Mouse (Mus musculus) liver, embryonic 15.5 days (tissue): ENCODE results near the gene Rtn4rl1. TPM values are rescaled to one million over a fixed set of nuclear protein-coding genes. Genes with fewer than 3 reads are reported as not detected.

ENCODE experiments used
- ATAC-seq: fragments of 200-750 bp; cut with Nextera tagmentation; 2 replicates; pipeline ENCODE4 v1.8.0; 2017; ENCODE audit warnings: moderate number of reproducible peaks, mild to moderate bottlenecking, moderate library complexity; ENCODE audit not compliant: insufficient read depth
- H3K27ac ChIP-seq: fragments of 300-500 bp; sonication (generic); replicated peaks from 2 replicates; pipeline ENCODE4 v1.5.1; 2015; ENCODE audit warnings: mild to moderate bottlenecking, inconsistent platforms
- H3K27me3 ChIP-seq: fragments of 300-500 bp; sonication (generic); 2 replicates; pipeline ENCODE4 v1.6.1; 2015; ENCODE audit warnings: mild to moderate bottlenecking, inconsistent platforms
- H3K36me3 ChIP-seq: fragments of 300-500 bp; sonication (generic); replicated peaks from 2 replicates; pipeline ENCODE4 v1.6.1; 2015; ENCODE audit warnings: moderate library complexity, mild to moderate bottlenecking, inconsistent platforms
- H3K4me1 ChIP-seq: fragments of 300-500 bp; sonication (generic); replicated peaks from 2 replicates; pipeline ENCODE4 v1.6.1; 2015; ENCODE audit warnings: inconsistent platforms
- H3K4me2 ChIP-seq: fragments of 300-500 bp; sonication (generic); 2 replicates; pipeline ENCODE4 v1.6.1; 2015; ENCODE audit warnings: moderate library complexity, mild to moderate bottlenecking, inconsistent platforms
- H3K4me3 ChIP-seq: fragments of 300-500 bp; sonication (generic); replicated peaks from 2 replicates; pipeline ENCODE4 v1.5.1; 2015; ENCODE audit warnings: mild to moderate bottlenecking, inconsistent platforms
- H3K9ac ChIP-seq: fragments of 300-500 bp; sonication (generic); 2 replicates; pipeline ENCODE4 v1.6.1; 2015; ENCODE audit warnings: moderate library complexity, mild to moderate bottlenecking, inconsistent platforms
- H3K9me3 ChIP-seq: fragments of 300-500 bp; sonication (generic); replicated peaks from 2 replicates; pipeline ENCODE4 v1.6.1; 2016; ENCODE audit warnings: inconsistent platforms
- WGBS: fragments of 180-500 bp; shearing (Covaris S2); methylation state at CpG from one replicate; pipeline ENCODE4 v1.1.7; 2015; ENCODE audit warnings: mixed read lengths; ENCODE audit not compliant: insufficient replicate concordance; 5-methylcytosine and 5-hydroxymethylcytosine counted together
- polyA plus RNA-seq: library from polyadenylated mRNA; unstranded; fragments of >200 nt; fragmentation: Nextera tagmentation; extraction: Ambion mirVana; gene quantifications from 2 replicates; pipeline ENCODE4 v1.2.1, GENCODE M21; 2015

The Rtn4rl1 gene
- polyA plus RNA-seq, 1 experiment from 2014 or later = 0.88 TPM

DNA sequence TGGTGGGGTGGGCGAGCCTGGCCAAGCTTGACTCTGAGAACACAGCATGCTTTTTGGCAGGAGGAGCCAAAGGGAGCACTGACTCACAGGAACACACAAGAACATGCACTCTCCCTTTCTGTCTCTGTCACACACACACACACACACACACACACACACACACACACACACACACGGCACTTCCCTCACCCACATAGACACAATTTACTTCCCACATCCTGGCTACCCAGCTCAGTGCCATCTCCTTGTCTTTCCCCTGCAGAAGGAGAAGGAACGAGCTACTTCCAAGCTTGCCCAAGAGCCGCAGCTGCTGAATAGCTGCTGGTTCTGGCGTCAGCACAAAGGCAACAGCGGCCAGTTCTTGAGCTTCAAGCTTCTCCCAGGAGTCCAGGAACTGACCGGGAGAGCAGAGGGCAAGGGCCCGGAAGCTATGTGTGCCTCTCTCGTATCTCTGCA, 74.3 kb downstream of the Rtn4rl1 start:
- Histone ChIP-seq H3K4me1 (peaks cover 47% of the 10 kb centered on the region), H3K27ac (no peak overlapping the region; the same call in 1 of the 2 replicates), H3K9me3 (no peaks in the 10 kb centered on the region), H3K27me3 (no peaks in the 10 kb centered on the region), H3K4me2 (no peak overlapping the region), H3K9ac (no peak overlapping the region), H3K36me3 (no peaks in the 10 kb centered on the region), H3K4me3 (no peak overlapping the region)
- ATAC-seq = no peak
- 45% methylated on average over 9 of the region's 9 CpGs for WGBS

DNA sequence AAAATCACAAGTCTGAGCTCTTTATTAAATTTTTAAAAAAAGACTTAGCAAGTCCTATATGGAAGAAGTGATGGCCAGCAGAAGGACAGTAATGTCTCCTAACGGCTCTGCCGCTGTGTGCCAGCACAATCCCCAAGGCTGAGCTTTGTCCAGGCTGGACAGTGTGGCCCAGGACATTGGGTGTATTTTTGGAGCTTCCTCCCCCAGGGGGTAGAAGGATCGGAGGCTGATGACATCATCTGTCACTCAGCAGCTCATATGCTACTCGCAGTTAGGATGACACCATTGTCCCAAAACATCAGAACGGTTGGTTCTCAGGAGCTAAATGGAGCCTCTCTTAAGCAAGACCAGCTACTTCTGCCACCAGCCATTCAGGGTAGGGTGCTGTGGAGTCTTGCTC, 74.9 kb downstream of the Rtn4rl1 start:
- 0 out of 2 replicates have a peak, but pooled peaks cover 6% of the 10 kb centered on the region for H3K27me3 ChIP-seq
- H3K4me2 ChIP-seq = no peak overlapping the region
- ATAC-seq = no peak
- H3K4me1 ChIP-seq = peaks cover 45% of the 10 kb centered on the region
- H3K9ac ChIP-seq = no peak overlapping the region
- WGBS = 64% methylated on average over 5 of the region's 5 CpGs
- no peak overlapping the region; the same call in 1 of the 2 replicates for H3K27ac ChIP-seq
- no peak overlapping the region for H3K4me3 ChIP-seq
- H3K9me3 ChIP-seq = no peaks in the 10 kb centered on the region
- no peaks in the 10 kb centered on the region for H3K36me3 ChIP-seq

DNA sequence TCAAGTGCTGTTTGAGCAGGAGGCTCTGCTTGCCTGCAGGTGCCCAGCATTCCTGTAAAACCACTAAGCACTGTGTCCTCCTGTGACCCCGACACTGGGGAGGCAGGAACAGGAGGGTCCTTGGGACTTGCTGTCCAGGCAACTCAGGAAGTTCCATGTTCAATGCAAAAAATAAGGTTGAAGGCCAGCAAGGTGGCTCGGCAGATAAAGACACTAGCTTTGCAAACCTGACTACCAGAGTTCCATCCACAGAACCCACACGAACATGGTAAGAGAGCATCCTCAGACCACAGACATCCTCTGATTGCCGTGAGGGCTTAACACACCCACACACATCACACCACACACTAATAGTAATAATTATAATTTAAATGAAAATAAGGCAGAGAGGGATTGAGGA, 75.6 kb downstream of the Rtn4rl1 start:
- Histone ChIP-seq H3K27me3 (0 out of 2 replicates have a peak, but pooled peaks cover 10% of the 10 kb centered on the region), H3K4me2 (peak overlapping the region; percentile 50), H3K27ac (0 out of 2 replicates have a peak overlapping the region, but pooled peaks have one; percentile 76), H3K36me3 (no peaks in the 10 kb centered on the region), H3K4me1 (peaks cover 45% of the 10 kb centered on the region), H3K4me3 (no peak overlapping the region), H3K9ac (no peak overlapping the region), H3K9me3 (no peaks in the 10 kb centered on the region)
- 21% methylated on average over 4 of the region's 4 CpGs for WGBS
- no peak for ATAC-seq

DNA sequence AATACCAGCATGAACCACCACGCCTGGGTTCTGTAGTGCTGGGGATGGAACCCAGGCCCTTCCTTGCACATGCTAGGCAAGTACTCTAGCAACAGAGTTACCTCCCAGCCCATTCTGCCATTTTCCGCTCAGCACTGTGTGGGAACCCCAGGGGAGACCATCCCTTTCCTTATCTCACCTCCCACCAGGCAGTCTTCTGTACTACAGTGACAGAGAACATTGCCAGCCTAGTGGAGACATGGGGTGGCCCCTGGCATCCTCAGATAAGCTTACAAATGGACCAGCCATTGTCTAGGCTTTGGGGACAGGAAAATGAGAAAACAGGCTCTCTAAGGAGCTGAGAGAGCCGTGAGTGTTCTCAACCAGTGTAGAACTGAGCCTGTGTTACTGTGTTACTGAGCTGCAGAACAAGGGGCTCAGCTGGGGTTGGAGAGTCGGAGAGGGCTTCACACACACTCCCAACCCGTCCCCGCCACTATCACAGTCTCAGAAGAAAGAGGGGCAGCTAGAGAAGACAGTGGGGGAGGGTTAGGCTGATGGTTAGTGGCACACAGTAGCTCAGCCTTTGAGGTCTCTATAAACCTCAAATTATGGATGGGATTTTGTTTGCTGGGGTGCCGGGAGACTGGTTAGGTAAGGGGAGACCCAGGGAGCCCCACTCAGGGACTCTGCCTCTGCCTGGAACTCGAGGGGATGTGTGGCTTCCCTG, 76.8 kb downstream of the Rtn4rl1 start:
- peak overlapping the region; percentile 76 for H3K27ac ChIP-seq
- peak; percentile 98 for ATAC-seq
- H3K4me2 ChIP-seq = peak overlapping the region; percentile 50
- peaks cover 23% of the 10 kb centered on the region; the same call in 1 of the 2 replicates for H3K27me3 ChIP-seq
- 24% methylated on average over 8 of the region's 8 CpGs for WGBS
- H3K9me3 ChIP-seq = no peaks in the 10 kb centered on the region
- H3K9ac ChIP-seq = peak overlapping the region; percentile 19; the same call in 1 of the 2 replicates
- H3K36me3 ChIP-seq = no peaks in the 10 kb centered on the region
- H3K4me1 ChIP-seq = peaks cover 45% of the 10 kb centered on the region
- peak overlapping the region; percentile 6; the same call in 1 of the 2 replicates for H3K4me3 ChIP-seq

DNA sequence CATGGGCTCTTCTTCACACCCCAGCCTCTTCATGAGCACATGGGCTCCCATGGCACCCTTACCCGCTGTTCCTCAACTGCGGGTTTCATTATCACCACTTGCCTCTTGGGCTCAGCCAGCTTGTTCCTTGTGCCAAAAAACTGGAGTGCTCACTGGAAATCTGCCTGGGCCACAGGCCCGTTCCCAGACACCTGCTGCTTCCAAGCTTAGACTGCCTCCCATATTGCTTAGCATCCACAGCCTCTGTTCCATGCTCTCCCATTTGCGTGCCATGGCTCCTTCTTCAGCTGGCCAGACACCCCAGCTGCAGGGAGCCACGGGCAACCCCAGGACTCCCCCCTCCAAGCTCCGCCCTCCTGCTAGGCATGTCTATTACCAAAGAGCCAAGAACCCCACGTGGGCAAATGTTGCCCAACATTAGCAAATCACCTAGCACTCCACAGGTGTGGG, 77.4 kb downstream of the Rtn4rl1 start:
- Histone ChIP-seq H3K27me3 (peaks cover 23% of the 10 kb centered on the region; the same call in 1 of the 2 replicates), H3K9me3 (no peaks in the 10 kb centered on the region), H3K36me3 (no peaks in the 10 kb centered on the region), H3K4me2 (peak overlapping the region; percentile 50), H3K27ac (peak overlapping the region; percentile 76), H3K4me1 (peaks cover 45% of the 10 kb centered on the region), H3K4me3 (no peak overlapping the region), H3K9ac (no peak overlapping the region)
- 44% methylated on average over 7 of the region's 7 CpGs for WGBS
- no peak; the same call in 1 of the 2 replicates for ATAC-seq

DNA sequence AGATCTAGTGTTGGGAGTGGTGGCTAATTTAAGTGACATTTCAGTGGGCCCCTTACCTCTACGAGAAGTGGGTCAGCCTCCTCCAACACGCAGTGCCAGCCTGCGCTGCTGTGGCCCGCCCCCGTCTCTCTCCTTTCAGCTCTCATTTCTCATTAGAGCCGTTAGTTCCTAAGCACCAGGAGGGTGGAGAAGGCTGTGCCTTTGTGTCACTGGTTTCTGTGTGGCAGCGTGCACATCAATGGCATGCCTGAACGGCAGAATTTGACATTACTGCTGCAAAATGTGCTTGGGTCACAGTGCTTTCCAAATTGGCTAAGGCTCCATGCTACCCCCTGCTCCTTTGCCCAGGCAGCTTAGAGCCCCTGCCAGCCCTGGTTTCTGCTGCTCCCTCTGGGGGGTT, 79.9 kb downstream of the Rtn4rl1 start:
- Histone ChIP-seq H3K4me1 (peaks cover 30% of the 10 kb centered on the region), H3K27me3 (peaks cover 23% of the 10 kb centered on the region; the same call in 1 of the 2 replicates), H3K9me3 (no peaks in the 10 kb centered on the region), H3K9ac (no peak overlapping the region), H3K36me3 (no peaks in the 10 kb centered on the region), H3K4me3 (no peak overlapping the region), H3K27ac (no peak overlapping the region), H3K4me2 (no peak overlapping the region)
- ATAC-seq = no peak
- 41% methylated on average over 8 of the region's 8 CpGs for WGBS

DNA sequence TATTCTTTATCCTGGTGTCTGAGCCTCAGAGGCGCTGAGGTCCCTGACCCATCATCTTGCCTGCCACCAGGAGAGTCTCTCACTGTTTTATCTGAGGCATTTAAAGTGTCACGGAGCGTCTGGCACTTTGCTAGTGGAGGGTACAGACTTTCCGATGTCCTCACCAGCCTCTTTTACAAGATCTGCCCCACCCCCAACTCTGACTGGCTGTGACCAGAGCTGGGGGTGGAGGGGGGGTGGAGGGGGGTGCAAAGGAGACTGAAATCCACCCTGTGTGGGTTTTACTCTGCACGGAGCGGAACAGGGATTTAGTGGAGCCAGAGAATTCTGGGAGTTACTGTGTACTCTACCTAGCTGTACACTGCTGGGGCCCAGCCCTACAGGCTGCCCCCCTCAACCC, 81.5 kb downstream of the Rtn4rl1 start:
- WGBS = 52% methylated on average over 6 of the region's 6 CpGs
- H3K9me3 ChIP-seq = no peaks in the 10 kb centered on the region
- ATAC-seq = no peak
- H3K27ac ChIP-seq = no peak overlapping the region
- peaks cover 24% of the 10 kb centered on the region for H3K27me3 ChIP-seq
- no peak overlapping the region for H3K4me2 ChIP-seq
- no peaks in the 10 kb centered on the region for H3K36me3 ChIP-seq
- peaks cover 29% of the 10 kb centered on the region for H3K4me1 ChIP-seq
- no peak overlapping the region for H3K4me3 ChIP-seq
- no peak overlapping the region for H3K9ac ChIP-seq

DNA sequence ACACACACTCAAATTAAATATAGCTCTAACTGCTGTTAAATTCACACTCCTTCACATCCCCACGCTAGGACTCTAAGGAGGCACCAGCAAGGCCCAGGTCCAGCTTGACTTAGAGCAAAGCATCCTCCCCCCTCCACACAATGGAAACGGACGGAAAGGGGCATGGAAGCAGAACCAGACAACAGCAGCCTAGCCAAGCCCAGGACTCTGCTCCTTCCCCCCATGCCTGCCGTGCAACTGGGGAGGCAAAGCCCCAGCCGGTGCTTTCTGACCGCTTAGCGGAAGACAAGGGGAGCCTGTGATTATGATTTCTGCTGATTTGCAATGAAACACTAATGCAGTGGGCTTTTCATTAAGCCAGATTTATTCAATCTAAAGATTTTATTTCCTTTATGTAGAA, 84.5 kb downstream of the Rtn4rl1 start:
- ATAC-seq = no peak

DNA sequence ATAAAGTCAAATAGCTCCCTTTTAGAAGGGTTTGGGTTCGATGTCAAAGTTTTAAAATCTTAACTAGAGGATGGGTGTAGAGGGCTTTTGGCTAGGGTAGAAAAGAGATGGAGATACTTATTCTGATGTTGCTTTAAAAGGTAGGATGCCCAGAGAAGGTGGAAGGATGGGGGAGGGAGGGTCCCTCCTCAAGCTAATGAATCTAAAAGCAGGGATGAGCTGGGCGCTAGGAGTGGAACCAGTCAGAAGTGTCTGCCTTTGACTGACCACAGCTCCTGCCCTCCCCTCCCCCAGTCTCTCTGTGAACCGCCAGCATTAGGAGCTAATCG, 85.4 kb downstream of the Rtn4rl1 start:
- Histone ChIP-seq H3K9ac (0 out of 2 replicates have a peak overlapping the region, but pooled peaks have one; percentile 32), H3K36me3 (no peaks in the 10 kb centered on the region), H3K9me3 (no peaks in the 10 kb centered on the region), H3K4me2 (peak overlapping the region; percentile 69), H3K4me1 (peaks cover 32% of the 10 kb centered on the region), H3K27me3 (peaks cover 49% of the 10 kb centered on the region), H3K4me3 (peak overlapping the region; percentile 47), H3K27ac (peak overlapping the region; percentile 57)
- ATAC-seq = no peak
- 24% methylated on average over 4 of the region's 4 CpGs for WGBS

More for the DNA sequence above, 84.5 kb downstream of the Rtn4rl1 start:
- Histone ChIP-seq H3K9ac (no peak overlapping the region), H3K4me1 (peaks cover 32% of the 10 kb centered on the region), H3K36me3 (no peaks in the 10 kb centered on the region), H3K4me3 (no peak overlapping the region), H3K27ac (no peak overlapping the region), H3K9me3 (no peaks in the 10 kb centered on the region), H3K27me3 (peaks cover 53% of the 10 kb centered on the region), H3K4me2 (no peak overlapping the region)
- WGBS = 67% methylated on average over 7 of the region's 7 CpGs

DNA sequence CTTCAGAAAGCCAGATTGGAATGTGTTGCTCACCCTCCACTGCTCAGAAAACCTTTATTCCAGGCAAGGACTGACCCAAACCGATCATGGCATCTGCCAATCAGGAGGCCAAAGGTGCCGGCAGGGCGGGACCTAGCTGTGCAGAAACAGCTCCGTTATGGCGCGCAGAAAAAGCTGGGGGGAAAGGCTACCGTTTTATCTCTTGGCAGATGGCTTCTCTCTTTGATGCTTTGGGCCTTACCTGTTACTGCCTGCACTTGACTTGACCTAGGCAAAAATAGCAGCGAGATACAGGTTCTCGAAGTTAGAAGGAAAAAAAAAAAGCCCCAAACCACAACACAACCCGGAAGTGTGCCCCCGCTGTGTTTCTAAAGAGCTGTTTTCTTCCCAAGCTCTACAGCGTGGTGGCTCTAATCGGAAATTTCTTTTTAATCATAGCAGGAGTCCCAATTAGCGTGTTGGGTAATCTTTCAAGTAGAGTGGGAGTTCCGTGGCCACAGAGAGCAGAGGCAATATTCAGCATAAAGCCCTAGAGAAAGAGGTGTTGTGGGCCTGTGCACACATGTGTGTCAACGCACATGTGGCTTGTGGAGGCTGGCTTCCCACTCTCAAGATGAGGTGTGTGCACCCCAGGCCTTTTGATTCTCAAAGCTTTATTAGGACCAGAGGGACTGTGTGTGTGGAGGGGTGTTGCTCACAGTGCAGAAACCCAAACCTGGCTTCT, 85.9 kb downstream of the Rtn4rl1 start:
- Histone ChIP-seq H3K4me2 (peak overlapping the region; percentile 69), H3K9ac (peak overlapping the region; percentile 32; the same call in 1 of the 2 replicates), H3K27ac (peak overlapping the region; percentile 57), H3K9me3 (no peaks in the 10 kb centered on the region), H3K27me3 (peaks cover 51% of the 10 kb centered on the region), H3K36me3 (no peaks in the 10 kb centered on the region), H3K4me3 (peak overlapping the region; percentile 47), H3K4me1 (peaks cover 32% of the 10 kb centered on the region)
- WGBS = 6% methylated on average over 16 of the region's 16 CpGs
- ATAC-seq = peak; percentile 71; the same call in 1 of the 2 replicates

DNA sequence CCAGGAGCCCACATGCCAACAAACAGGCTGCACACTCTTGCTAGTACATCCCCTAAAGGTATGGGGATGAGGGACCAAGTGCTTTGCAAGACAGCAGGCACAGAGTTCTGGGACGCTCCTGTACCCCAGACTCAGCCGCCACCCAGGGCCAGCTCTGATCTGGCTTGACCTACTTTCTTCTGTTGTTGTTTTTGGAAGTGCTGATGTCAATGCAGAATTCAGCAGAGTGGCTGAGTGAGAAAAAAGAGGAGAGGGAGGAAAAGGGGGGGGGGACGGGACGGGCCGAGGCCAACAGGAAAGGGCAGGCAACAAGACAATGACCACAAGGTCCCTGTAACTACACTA, 86.5 kb downstream of the Rtn4rl1 start:
- 49% methylated on average over 5 of the region's 5 CpGs for WGBS
- H3K4me1 ChIP-seq = peaks cover 32% of the 10 kb centered on the region
- no peaks in the 10 kb centered on the region for H3K36me3 ChIP-seq
- H3K27ac ChIP-seq = peak overlapping the region; percentile 57; the same call in 1 of the 2 replicates
- H3K4me3 ChIP-seq = no peak overlapping the region
- H3K4me2 ChIP-seq = peak overlapping the region; percentile 69; the same call in 1 of the 2 replicates
- peaks cover 47% of the 10 kb centered on the region for H3K27me3 ChIP-seq
- ATAC-seq = no peak
- no peaks in the 10 kb centered on the region for H3K9me3 ChIP-seq
- no peak overlapping the region for H3K9ac ChIP-seq
